Mouse (Mus musculus) heart, postnatal 0 days (tissue): ENCODE measurements around the gene Mettl7a1. TPM values are rescaled to one million over a fixed set of nuclear protein-coding genes. Genes with fewer than 3 reads are reported as not detected.

Experiments
- ATAC-seq: fragments of 200-750 bp; cut with Nextera tagmentation; 2 replicates; pipeline ENCODE4 v1.8.0; 2017; ENCODE audit warnings: low read depth, moderate number of reproducible peaks, moderate library complexity; ENCODE audit not compliant: insufficient read depth
- DNase-seq: peaks from one replicate; pipeline ENCODE4 v3.0.0-alpha.2; 2016; ENCODE audit warnings: low spot score
- H3K27ac ChIP-seq: fragments of 300-500 bp; sonication (generic); 2 replicates; pipeline ENCODE4 v1.5.1; 2014; ENCODE audit warnings: low read depth, mild to moderate bottlenecking
- H3K27me3 ChIP-seq: fragments of 300-500 bp; sonication (generic); 2 replicates; pipeline ENCODE4 v1.6.1; 2014; ENCODE audit warnings: low read length, mixed read lengths; ENCODE audit not compliant: control insufficient read depth, insufficient read depth
- H3K36me3 ChIP-seq: fragments of 300-500 bp; sonication (generic); replicated peaks from 2 replicates; pipeline ENCODE4 v1.6.1; 2014; ENCODE audit warnings: low read length, mixed read lengths; ENCODE audit not compliant: control insufficient read depth, insufficient read depth
- H3K4me1 ChIP-seq: fragments of 300-500 bp; sonication (generic); 2 replicates; pipeline ENCODE4 v1.6.1; 2014; ENCODE audit warnings: antibody characterized with exemption; ENCODE audit not compliant: control insufficient read depth, insufficient read depth
- H3K4me2 ChIP-seq: fragments of 300-500 bp; sonication (generic); 2 replicates; pipeline ENCODE4 v1.6.1; 2014; ENCODE audit warnings: low read depth, mild to moderate bottlenecking, low read length, moderate library complexity
- H3K4me3 ChIP-seq: fragments of 300-500 bp; sonication (generic); 2 replicates; pipeline ENCODE4 v1.5.1; 2014; ENCODE audit warnings: low read depth, low read length
- H3K9ac ChIP-seq: fragments of 300-500 bp; sonication (generic); replicated peaks from 2 replicates; pipeline ENCODE4 v1.6.1; 2014; ENCODE audit warnings: low read depth, low read length, mixed read lengths
- H3K9me3 ChIP-seq: fragments of 300-500 bp; sonication (generic); replicated peaks from 2 replicates; pipeline ENCODE4 v1.6.1; 2016; ENCODE audit warnings: low read length; ENCODE audit not compliant: control insufficient read depth
- CTCF ChIP-seq: IDR thresholded peaks from 2 replicates; pipeline ENCODE4 v1.5.1; 2016; ENCODE audit warnings: antibody characterized with exemption, control low read depth, low read depth
- EP300 ChIP-seq: IDR thresholded peaks from 2 replicates; pipeline ENCODE4 v1.6.1; 2016; ENCODE audit warnings: antibody characterized with exemption, low read depth
- WGBS: fragments of 180-500 bp; shearing (Covaris S2); extraction: QIAGEN DNeasy Blood & Tissue Kit; methylation state at CpG from one replicate; pipeline ENCODE4 v1.1.7; 2014; 5-methylcytosine and 5-hydroxymethylcytosine counted together
- polyA plus RNA-seq: library from polyadenylated mRNA; unstranded; fragments of >200 nt; fragmentation: Nextera tagmentation; extraction: Ambion mirVana; gene quantifications from 2 replicates; pipeline ENCODE4 v1.2.1, GENCODE M21; 2015
- total RNA-seq: library from RNA; depleted of rRNA; stranded (reverse); fragments of >200 nt; gene quantifications from 2 replicates; pipeline ENCODE4 v1.2.3, GENCODE M21; 2014; ENCODE audit warnings: low replicate concordance

Gene Mettl7a1
- total and polyA plus RNA-seq, 2 experiments from 2014 or later = 7.0 to 23.6 TPM

GRCm38 (mm10) chr15:100274790-100275559, 29.0 kb upstream of the Mettl7a1 start:
- H3K36me3 ChIP-seq = no peaks in the 10 kb centered on the region
- no peak overlapping the region for H3K9ac ChIP-seq
- ATAC-seq (no peak), DNase-seq (no peak)
- no peaks in the 10 kb centered on the region for H3K4me1 ChIP-seq
- H3K27ac ChIP-seq = no peak overlapping the region
- H3K9me3 ChIP-seq = no peaks in the 10 kb centered on the region
- WGBS = 79% methylated on average over 7 of the region's 7 CpGs
- no peak for TF ChIP-seq EP300
- TF ChIP-seq CTCF = no peak
- no peaks in the 10 kb centered on the region for H3K27me3 ChIP-seq
- H3K4me3 ChIP-seq = no peak overlapping the region
- H3K4me2 ChIP-seq = no peak overlapping the region

GRCm38 (mm10) chr15:100276403-100276802, 27.5 kb upstream of the Mettl7a1 start:
- no peak overlapping the region for H3K27ac ChIP-seq
- H3K27me3 ChIP-seq = no peaks in the 10 kb centered on the region
- H3K4me3 ChIP-seq = no peak overlapping the region
- H3K4me2 ChIP-seq = no peak overlapping the region
- ATAC-seq = no peak
- H3K9ac ChIP-seq = no peak overlapping the region
- no peak for DNase-seq
- no peaks in the 10 kb centered on the region for H3K36me3 ChIP-seq
- TF ChIP-seq EP300 (no peak), CTCF (no peak)
- no peaks in the 10 kb centered on the region for H3K9me3 ChIP-seq
- no peaks in the 10 kb centered on the region for H3K4me1 ChIP-seq
- WGBS = 93% methylated on average over 4 of the region's 4 CpGs

- WGBS = 85% methylated on average over 3 of the region's 3 CpGs
- Histone ChIP-seq H3K9ac (no peak overlapping the region), H3K4me1 (no peaks in the 10 kb centered on the region), H3K36me3 (no peaks in the 10 kb centered on the region), H3K27me3 (no peaks in the 10 kb centered on the region), H3K4me2 (no peak overlapping the region), H3K27ac (no peak overlapping the region), H3K4me3 (no peak overlapping the region), H3K9me3 (no peaks in the 10 kb centered on the region)
- TF ChIP-seq EP300 (no peak), CTCF (no peak)
- no peak for ATAC-seq
- DNase-seq = no peak
Observed at GRCm38 (mm10) chr15:100277586-100277985, 26.4 kb upstream of the Mettl7a1 start.

- Histone ChIP-seq H3K9ac (no peak within 1 kb of the TSS), H3K27me3 (no peaks in the 10 kb centered on the region), H3K4me2 (no peak within 1 kb of the TSS), H3K9me3 (no peaks in the 10 kb centered on the region), H3K4me1 (no peaks in the 10 kb centered on the region), H3K27ac (no peak within 1 kb of the TSS), H3K4me3 (no peak within 1 kb of the TSS), H3K36me3 (no peaks in the 10 kb centered on the region)
- no peak for ATAC-seq
- WGBS = 91% methylated on average over 20 of the region's 20 CpGs
- TF ChIP-seq EP300 (no peak), CTCF (no peak)
- DNase-seq = no peak
Observed at GRCm38 (mm10) chr15:100280626-100281025, 23.3 kb upstream of the Mettl7a1 start, which contains the start of gene Tmprss12. Gene Tmprss12, plus strand, starts transcription at chr15:100280837.

- no peaks in the 10 kb centered on the region for H3K4me1 ChIP-seq
- no peak overlapping the region for H3K4me3 ChIP-seq
- no peaks in the 10 kb centered on the region for H3K36me3 ChIP-seq
- no peak overlapping the region for H3K9ac ChIP-seq
- ATAC-seq (no peak), DNase-seq (no peak)
- WGBS = 89% methylated on average over 6 of the region's 6 CpGs
- H3K4me2 ChIP-seq = no peak overlapping the region
- no peak overlapping the region for H3K27ac ChIP-seq
- H3K27me3 ChIP-seq = no peaks in the 10 kb centered on the region
- TF ChIP-seq EP300 (no peak), CTCF (no peak)
- no peaks in the 10 kb centered on the region for H3K9me3 ChIP-seq
Observed at GRCm38 (mm10) chr15:100288980-100289379, 15.0 kb upstream of the Mettl7a1 start.

- no peak for DNase-seq
- WGBS = 83% methylated on average over 5 of the region's 5 CpGs
- no peak overlapping the region for H3K4me3 ChIP-seq
- H3K9ac ChIP-seq = no peak overlapping the region
- no peak overlapping the region for H3K4me2 ChIP-seq
- no peak for ATAC-seq
- no peaks in the 10 kb centered on the region for H3K9me3 ChIP-seq
- H3K27me3 ChIP-seq = no peaks in the 10 kb centered on the region
- no peak for TF ChIP-seq EP300
- no peak for TF ChIP-seq CTCF
- no peaks in the 10 kb centered on the region for H3K36me3 ChIP-seq
- no peak overlapping the region for H3K27ac ChIP-seq
- no peaks in the 10 kb centered on the region for H3K4me1 ChIP-seq
Observed at GRCm38 (mm10) chr15:100290858-100291257, 13.1 kb upstream of the Mettl7a1 start.
